Mouse (Mus musculus) olfactory bulb, adult 2 months (tissue): ENCODE measurements around the gene Ubc.

Experiments used
- CTCF ChIP-seq: fragments of 200-500 bp; IDR thresholded peaks from 2 replicates; pipeline ENCODE4 v1.5.1; 2012; ENCODE audit warnings: low read depth, mild to moderate bottlenecking, low read length, moderate library complexity; ENCODE audit not compliant: insufficient read depth
- POLR2A ChIP-seq: fragments of 200-500 bp; IDR thresholded peaks from 2 replicates; pipeline ENCODE4 v1.6.1; 2012; ENCODE audit warnings: mild to moderate bottlenecking, low read depth, low read length, moderate library complexity; ENCODE audit not compliant: insufficient read depth

DNA sequence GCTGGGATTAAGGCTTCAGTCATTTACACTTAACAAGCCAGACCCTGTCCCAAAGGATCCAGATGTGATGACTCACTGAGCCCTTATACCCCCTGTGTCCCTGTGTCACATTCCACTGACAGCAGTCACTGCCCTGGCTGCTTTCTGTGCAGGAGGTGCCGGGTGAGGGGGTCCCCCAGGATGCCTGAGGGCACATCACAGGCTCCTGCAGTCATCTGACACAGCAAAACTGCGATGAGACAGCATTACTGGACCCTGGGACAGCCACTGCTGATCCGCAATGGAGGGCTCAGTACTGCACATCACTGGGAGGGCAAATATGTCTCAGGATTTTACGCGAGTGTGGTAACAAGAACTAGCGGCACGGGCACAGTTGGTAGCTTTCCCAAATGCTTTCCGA is 38.9 kb downstream of the Ubc start:
- TF ChIP-seq CTCF (no peak), POLR2A (no peak)
